Mouse (Mus musculus): ENCODE results near the gene Aqp12.

GRCm38 (mm10) chr1:92988894-92989293, 17.2 kb upstream of the Aqp12 start:
- TF ChIP-seq CTCF (IDR thresholded peaks at IDR 0.05; ENCODE audit: borderline replicate concordance, insufficient read depth, low read length) (no peak), POLR2A (IDR thresholded peaks at IDR 0.05; ENCODE audit: low read depth, low read length) (no peak)

All from embryonic fibroblast, embryonic 13.5 days (primary cell).